Mouse (Mus musculus) ovary, adult 18-20 months (tissue): ENCODE measurements around the gene Pfdn6.
"Not testable (repeated sequence)": the region's sequence is repeated elsewhere in the genome, so short reads cannot be mapped to it uniquely, and the experiment has no call there.

Source experiments
- DNase-seq: peaks from one replicate; pipeline ENCODE4 v3.0.0; 2022; ENCODE audit warnings: low spot score, mixed read lengths

The Pfdn6 gene

GRCm38 (mm10) chr17:33955555-33956214, 15.5 kb upstream of the Pfdn6 start, which contains the start of the genes Vps52 and Rps18:
Gene Vps52, plus strand, starts transcription at chr17:33955812.
Gene Rps18, minus strand, starts transcription at chr17:33956001.
- peak; percentile 94 for DNase-seq

- no peak for DNase-seq
Measured at GRCm38 (mm10) chr17:33954646-33955554, 14.8 kb upstream of the Pfdn6 start.

- no peak for DNase-seq
Measured at GRCm38 (mm10) chr17:33953961-33954565, 13.9 kb upstream of the Pfdn6 start.

GRCm38 (mm10) chr17:33953310-33953709, 13.2 kb upstream of the Pfdn6 start:
- no peak for DNase-seq

- DNase-seq, result no peak
Measured at GRCm38 (mm10) chr17:33952879-33953278, 12.7 kb upstream of the Pfdn6 start.

- not testable (repeated sequence) for DNase-seq
Measured at GRCm38 (mm10) chr17:33952015-33952414, 11.9 kb upstream of the Pfdn6 start.

GRCm38 (mm10) chr17:33951021-33951946, 11.1 kb upstream of the Pfdn6 start, which contains the start of gene B3galt4:
Gene B3galt4, minus strand, starts transcription at chr17:33951488.
- DNase-seq, result peak; percentile 79

GRCm38 (mm10) chr17:33950131-33950625, 10.0 kb upstream of the Pfdn6 start:
- DNase-seq, result no peak

- peak; percentile 62 for DNase-seq
Measured at GRCm38 (mm10) chr17:33948905-33949537, 8.9 kb upstream of the Pfdn6 start.

GRCm38 (mm10) chr17:33948090-33948904, 8.2 kb upstream of the Pfdn6 start:
- no peak for DNase-seq

- no peak for DNase-seq
Measured at GRCm38 (mm10) chr17:33947430-33948089, 7.4 kb upstream of the Pfdn6 start.

GRCm38 (mm10) chr17:33943454-33943853, 3.3 kb upstream of the Pfdn6 start:
- no peak for DNase-seq

- DNase-seq, result no peak
Measured at GRCm38 (mm10) chr17:33941381-33941780, 1.2 kb upstream of the Pfdn6 start.

GRCm38 (mm10) chr17:33940981-33941380, 838 bp upstream of the Pfdn6 start:
- no peak for DNase-seq

- no peak for DNase-seq
Measured at GRCm38 (mm10) chr17:33938783-33939182, 1.4 kb downstream of the Pfdn6 start.

GRCm38 (mm10) chr17:33936993-33937392, 3.1 kb downstream of the Pfdn6 start:
- no peak for DNase-seq

- DNase-seq, result no peak
Measured at GRCm38 (mm10) chr17:33935422-33936055, 4.6 kb downstream of the Pfdn6 start.

- no peak for DNase-seq
Measured at GRCm38 (mm10) chr17:33932970-33933369, 7.2 kb downstream of the Pfdn6 start.

GRCm38 (mm10) chr17:33932448-33932847, 7.7 kb downstream of the Pfdn6 start:
- no peak for DNase-seq
